Mouse (Mus musculus) lung, adult 18-20 months (tissue): ENCODE measurements at regions not wholly inside any gene's neighbourhood (a gene's known extent, or its start where the extent isn't known, plus 50 kb on each side); places are given as distances from the start of the nearest gene placed in this dataset.
"Not testable (repeated sequence)": the region's sequence is repeated elsewhere in the genome, so short reads cannot be mapped to it uniquely, and the experiment has no call there.

Experiments used
- DNase-seq, 2 experiments: peaks; one replicate each; pipeline ENCODE4 v3.0.0; 2022; ENCODE audit warnings: mixed read lengths in 2 of 2

GRCm38 (mm10) chr10:25681243-25681642 lies 145.2 kb upstream of the Smlr1 start:
- DNase-seq: peak; percentile 4 to 14

DNA sequence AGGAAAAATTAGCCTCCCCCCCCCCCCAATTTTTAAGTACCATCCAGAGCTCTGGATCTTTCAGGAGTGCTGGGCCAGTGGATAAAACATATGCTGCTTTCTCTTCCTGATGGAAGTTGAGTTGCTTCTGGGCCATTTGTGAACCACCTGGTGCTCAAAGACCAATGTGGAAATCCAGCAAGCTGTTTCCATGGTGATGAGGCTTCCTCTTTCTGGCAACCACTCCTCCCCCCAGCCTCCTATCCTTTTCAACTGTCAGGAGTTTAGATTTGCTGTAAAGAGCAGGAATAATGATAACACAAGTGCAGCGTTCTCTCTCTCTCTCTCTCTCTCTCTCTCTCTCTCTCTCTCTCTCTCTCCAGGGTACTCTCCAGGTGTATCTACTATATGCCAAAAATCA lies 141.8 kb upstream of the Smlr1 start:
- DNase-seq: no peak

DNA sequence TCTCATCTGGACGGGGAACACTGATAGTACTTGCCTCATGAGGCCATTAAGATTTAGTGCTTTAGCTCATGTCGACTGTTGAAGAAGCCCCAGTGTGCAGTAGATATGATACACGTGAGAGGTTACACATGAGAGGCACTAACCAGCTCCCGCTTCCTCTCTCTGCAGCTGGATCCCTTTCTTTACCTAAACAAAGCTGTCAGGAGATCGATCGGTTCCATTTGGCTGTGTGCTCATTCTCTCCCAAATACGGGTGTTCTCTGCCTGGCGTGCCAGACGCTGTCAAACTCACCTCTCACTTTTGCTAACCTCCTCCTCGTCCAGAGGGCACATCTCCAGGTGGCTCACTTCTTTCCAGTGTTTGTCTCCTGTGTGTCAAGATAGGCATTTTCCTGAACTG lies 139.3 kb upstream of the Smlr1 start:
- DNase-seq: peak; percentile 7 to 15

DNA sequence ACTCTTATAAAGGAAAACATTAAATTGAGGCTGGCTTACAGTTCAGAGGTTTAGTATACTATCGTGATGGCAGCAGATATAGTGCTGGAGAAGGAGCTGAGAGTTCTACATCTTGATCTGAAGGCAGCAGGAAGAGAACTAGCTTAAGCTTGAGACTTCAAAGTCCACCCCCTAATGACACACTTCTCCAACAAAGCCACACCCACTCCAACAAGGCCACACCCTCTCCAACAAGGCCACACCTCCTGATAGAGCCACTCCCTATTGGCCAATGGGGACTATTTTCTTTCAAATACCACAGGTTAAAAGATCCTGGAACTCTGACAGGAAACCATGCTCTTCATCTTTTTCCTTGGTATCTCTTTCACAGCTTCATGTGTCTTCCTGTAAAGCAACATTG lies 134.0 kb upstream of the Smlr1 start:
- DNase-seq: no peak

GRCm38 (mm10) chr10:25652742-25653563 lies 116.9 kb upstream of the Smlr1 start:
- no peak for DNase-seq

- no peak for DNase-seq
These were observed 111.7 kb upstream of the Smlr1 start for GRCm38 (mm10) chr10:25647740-25648139.

- no peak for DNase-seq
These were observed 107.5 kb upstream of the Smlr1 start for GRCm38 (mm10) chr10:25643518-25643993.

GRCm38 (mm10) chr10:25642079-25642696 lies 106.1 kb upstream of the Smlr1 start:
- no peak for DNase-seq

- no peak for DNase-seq
These were observed 97.1 kb upstream of the Smlr1 start for GRCm38 (mm10) chr10:25633058-25633614.

DNA sequence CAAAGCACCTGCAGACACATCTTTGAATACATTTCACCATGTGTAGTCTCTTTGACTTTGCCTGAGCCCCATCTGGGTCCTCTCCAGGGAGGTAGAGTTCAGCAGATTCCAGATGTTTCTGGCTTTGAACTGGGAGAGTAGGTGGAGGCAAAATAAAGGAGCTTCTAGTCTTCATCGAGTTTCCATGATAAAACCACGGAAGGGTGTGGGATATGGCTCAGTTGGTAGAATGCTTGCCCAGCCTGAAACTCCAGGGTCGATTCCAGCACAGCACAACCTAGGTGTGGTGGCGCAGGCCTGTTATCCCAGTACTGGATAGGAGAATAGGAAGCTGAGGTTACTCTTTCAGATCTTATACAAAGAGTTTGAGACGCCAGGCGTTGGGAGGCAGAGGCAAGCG lies 96.2 kb upstream of the Smlr1 start:
- no peak for DNase-seq

- no peak for DNase-seq
These were observed 86.5 kb upstream of the Smlr1 start for GRCm38 (mm10) chr10:25622585-25622984.

- not testable (repeated sequence) for DNase-seq
These were observed 85.7 kb upstream of the Smlr1 start for GRCm38 (mm10) chr10:25621747-25622134.

- DNase-seq: no peak
These were observed 85.1 kb upstream of the Smlr1 start for GRCm38 (mm10) chr10:25620939-25621746.

DNA sequence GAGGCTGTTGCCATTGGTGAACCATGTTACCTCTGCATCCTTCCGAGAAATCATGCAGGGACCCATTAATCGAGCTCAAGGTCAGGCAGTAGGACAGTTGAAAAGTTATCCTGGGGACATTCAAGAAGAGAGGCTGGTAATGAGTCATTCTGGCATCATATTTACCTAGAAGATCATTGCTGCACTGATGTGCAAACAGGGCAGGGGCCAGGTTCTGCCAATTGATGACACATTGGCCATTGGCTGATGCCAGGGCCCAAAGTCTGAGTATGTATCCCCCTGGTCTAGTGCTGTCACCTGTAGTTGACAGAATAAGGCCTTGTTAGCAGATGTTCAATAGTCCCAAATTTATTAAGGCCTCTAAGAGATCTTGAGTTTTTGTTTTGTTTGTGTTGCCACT lies 83.6 kb upstream of the Smlr1 start:
- DNase-seq: no peak

- DNase-seq: no peak
These were observed 65.4 kb upstream of the Smlr1 start for GRCm38 (mm10) chr10:25601471-25601870.

DNA sequence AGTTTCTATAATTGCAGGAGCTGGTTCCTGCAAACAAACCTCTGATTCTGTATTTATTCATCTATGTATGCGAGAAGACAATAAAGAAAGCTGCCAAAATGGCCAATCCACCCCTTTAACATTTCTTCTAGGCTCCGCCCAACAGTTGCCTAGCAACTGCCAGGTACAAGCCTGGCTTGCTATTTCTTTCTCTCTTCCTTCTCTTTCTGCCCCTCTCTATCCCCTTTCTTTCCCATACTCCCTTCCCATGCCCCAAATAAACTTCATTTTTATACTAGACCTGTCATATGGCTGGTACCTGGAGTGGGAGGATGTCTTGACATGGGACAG lies 53.2 kb upstream of the Smlr1 start:
- DNase-seq: no peak

GRCm38 (mm10) chr10:25588611-25589315 lies 52.7 kb upstream of the Smlr1 start:
- no peak for DNase-seq
